Mouse (Mus musculus) liver, adult 2 months (tissue): ENCODE measurements around the gene Zfp719.

Experiments used
- CTCF ChIP-seq: fragments of 200-500 bp; IDR thresholded peaks from 2 replicates; pipeline ENCODE4 v1.5.1; 2011; ENCODE audit warnings: low read depth, low read length, control low read depth
- POLR2A ChIP-seq: fragments of 200-500 bp; IDR thresholded peaks from 2 replicates; pipeline ENCODE4 v1.6.1; 2011; ENCODE audit warnings: low read length, control low read depth; ENCODE audit not compliant: insufficient read depth; ENCODE audit errors: extremely low read depth

DNA sequence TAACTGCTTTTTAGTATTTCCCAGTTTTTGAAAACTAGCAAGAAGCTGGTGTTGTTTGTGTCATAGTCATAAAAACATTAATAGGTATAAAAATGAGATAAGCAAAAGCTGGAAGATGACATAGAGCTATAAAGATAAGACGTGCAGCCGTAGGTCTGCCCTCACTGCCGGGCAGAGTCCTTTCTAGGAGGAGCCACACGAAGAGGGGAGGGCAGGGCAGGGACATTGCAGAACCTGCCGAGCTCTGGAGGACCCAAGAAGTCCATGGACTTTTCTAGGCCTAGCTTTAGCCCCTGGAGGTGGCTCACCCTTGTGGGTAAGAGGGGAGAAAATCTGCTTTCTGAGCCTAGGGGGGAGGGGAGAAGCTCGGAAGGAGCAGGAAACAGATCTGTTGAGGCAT is 55.1 kb downstream of the Zfp719 start, which contains the start of gene Ceacam18:
- TF ChIP-seq CTCF: no peak
- no peak for TF ChIP-seq POLR2A
